Mouse (Mus musculus): ENCODE data around the gene Prkci. TPM values are rescaled to one million over a fixed set of nuclear protein-coding genes. Genes with fewer than 3 reads are reported as not detected.

The Prkci gene
- total RNA-seq, 2 experiments from 2014 or later: 67.4 to 76.9 TPM

- intact Hi-C loops (cut with DNase I): no loop called here
- no peak for DNase-seq (ENCODE audit: low spot score in 2 of 2)
Observed at GRCm38 (mm10) chr3:31071804-31072203, 76.3 kb downstream of the Prkci start.

GRCm38 (mm10) chr3:31075808-31076207, 80.3 kb downstream of the Prkci start:
- no peak for DNase-seq (ENCODE audit: low spot score in 2 of 2)
- intact Hi-C loops (cut with DNase I): no loop called here

- intact Hi-C loops (cut with DNase I): no loop called here
- no peak for DNase-seq (ENCODE audit: low spot score in 2 of 2)
Observed at GRCm38 (mm10) chr3:31077068-31077703, 81.6 kb downstream of the Prkci start.

DNA sequence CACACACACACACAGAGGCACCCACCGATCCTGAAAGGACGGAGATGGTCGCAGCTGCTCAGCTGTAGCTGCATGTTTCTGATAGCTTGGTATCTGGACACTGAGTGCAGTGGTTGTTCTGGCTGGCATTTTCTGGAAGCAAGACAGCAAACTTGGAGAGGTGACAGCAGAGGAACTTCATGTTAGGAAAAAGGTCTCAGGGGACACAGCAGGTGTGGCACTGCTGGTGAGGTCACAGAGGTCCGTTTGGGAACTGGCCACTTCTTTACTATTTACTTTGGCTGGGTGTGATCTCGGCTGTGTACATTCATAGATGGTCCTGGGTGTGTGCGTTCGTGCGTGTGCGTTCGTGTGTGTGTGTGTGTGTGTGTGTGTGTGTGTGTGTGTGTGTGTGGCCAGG, 83.9 kb downstream of the Prkci start:
- intact Hi-C loops (cut with DNase I): no loop called here
- DNase-seq (ENCODE audit: low spot score in 2 of 2): no peak

DNA sequence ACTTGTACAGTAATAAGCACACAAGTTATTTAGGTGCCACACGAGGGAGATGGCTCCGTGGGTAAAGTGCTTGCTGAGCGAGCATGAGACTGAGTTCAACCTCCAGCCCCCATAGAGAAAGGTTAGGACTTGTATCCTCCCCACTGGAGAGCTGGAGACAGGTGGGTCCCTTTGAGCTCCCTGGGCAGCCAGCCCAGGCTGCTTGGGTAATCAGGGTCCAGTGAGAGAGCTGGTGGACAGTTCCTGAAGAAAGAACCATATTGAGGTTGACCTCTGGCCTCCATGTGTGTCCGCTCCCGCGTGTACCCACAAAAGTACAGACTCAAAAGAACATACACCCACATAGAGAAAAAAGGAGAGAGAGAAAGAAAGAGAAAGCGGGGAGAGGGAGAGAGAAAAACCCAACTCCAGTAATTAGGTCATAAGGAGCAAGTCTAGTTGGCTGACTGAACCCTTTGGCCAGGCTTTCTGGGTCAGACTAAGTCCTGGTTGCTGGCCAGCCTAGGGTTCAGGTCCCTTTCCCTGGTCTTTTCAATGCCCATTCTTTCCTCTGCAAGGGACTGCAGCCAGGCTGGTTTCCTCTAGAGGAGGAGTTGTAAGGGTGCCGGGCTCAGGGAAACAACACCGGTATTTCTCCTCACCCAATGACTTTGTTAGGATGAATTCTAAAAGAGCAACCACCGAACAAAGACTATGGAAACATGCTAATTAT, 85.4 kb downstream of the Prkci start:
- intact Hi-C loops (cut with DNase I): no loop called here
- peak in 1 of 2 experiments; percentile 41 for DNase-seq (ENCODE audit: low spot score in 2 of 2)

GRCm38 (mm10) chr3:31082838-31083506, 87.4 kb downstream of the Prkci start:
- no peak for DNase-seq (ENCODE audit: low spot score in 2 of 2)
- intact Hi-C loops (cut with DNase I): no loop called here

- intact Hi-C loops (cut with DNase I): no loop called here
Observed at GRCm38 (mm10) chr3:31083507-31084245, 88.1 kb downstream of the Prkci start.

DNA sequence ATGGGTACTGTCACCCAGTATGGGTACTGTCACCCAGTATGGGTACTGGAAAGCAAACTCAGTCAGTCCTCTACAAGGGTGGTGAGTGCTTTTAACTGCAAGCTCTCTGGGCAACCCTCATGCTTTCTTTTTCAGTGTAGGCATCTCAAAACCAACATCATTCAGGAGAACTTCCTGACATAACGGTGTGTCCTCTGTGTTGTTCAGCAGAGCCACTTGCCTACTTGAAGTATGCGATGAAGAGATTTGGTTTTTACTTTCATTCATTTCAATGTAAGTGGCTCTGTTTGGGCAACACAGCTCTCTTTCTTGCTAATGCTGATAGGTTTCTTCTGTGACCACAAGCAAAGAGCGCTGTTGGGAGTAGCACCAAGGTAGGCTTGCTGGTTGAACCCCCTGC, 89.5 kb downstream of the Prkci start:
- DNase-seq (ENCODE audit: low spot score in 2 of 2): no peak
- intact Hi-C loops (cut with DNase I): no loop called here

More at GRCm38 (mm10) chr3:31083507-31084245, 88.1 kb downstream of the Prkci start:
- no peak for DNase-seq (ENCODE audit: low spot score in 2 of 2)

DNA sequence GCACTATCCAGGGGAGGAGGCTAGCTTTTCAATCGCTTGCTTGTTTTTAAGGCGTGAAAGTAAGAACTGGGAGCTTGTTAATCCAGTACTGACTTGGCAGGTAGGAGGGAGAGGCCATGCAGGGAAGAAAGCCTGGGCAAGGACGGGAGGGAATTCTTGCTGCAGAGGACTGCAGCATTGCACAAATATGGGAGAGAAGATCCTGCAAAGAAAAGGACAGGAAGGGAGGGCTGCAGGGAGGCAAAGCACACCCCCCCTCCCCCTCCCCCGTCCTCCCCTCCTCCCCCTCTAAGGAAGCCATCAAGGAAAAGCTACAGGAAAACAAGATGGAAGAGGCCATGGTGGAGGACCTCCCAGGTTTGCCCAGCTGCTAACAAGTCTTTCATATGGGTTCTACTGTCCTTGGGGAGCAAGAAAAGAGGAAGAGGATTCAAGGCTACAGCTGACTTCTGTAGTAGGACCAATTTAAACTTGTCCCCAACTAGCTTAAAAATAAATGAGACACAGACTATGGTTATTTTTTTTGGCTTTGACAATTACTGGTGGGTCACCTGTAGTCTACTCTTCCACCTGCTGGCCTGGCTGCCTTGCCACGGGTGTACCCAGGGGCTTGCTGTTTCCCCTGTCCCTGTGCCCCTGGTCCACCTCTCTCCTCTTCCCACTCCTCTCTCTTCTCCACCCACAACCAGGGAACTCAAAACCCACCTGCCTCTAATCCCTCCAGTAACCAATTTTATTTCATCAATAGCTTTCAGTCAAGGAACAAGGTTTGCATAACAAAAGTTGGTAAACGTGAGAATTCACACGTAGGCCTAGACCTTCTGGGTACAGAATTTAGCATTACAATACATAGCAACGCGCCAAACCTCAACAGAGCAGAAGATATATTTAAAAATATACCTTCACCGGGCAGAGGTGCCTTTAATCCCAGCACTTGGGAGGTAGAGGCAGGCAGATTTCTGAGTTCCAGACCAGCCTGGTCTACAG, 93.5 kb downstream of the Prkci start:
- intact Hi-C loops (cut with DNase I): no loop called here
- no peak for DNase-seq (ENCODE audit: low spot score in 2 of 2)

- intact Hi-C loops (cut with DNase I): loop anchor here (5.0 kb wide), 1 partner anchor 217 kb away; no protein-coding TSS in a partner anchor
- DNase-seq (ENCODE audit: low spot score in 2 of 2): no peak
Observed at GRCm38 (mm10) chr3:31089956-31090355, 94.4 kb downstream of the Prkci start.

DNA sequence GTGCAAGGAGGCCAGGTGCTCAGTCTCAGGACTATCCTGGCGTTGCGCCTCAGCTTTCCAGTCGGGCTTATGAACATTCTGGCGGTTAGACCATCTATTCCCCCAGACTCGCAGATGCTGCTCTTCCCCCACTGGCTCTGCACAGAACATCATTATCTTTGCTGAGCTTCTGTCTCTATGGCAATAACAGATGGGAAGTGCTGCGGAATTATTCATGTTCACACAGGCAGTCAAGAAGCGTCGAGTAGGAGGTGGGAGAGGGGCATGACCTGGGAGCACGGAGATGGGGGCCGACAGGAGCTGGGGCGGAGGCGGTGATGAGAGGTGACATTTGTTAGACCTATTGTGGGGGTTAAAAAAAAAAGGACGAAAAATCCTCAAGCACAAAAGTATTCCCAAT, 97.6 kb downstream of the Prkci start:
- intact Hi-C loops (cut with DNase I): loop anchor here (5.0 kb wide), 1 partner anchor 214 kb away; no protein-coding TSS in a partner anchor

GRCm38 (mm10) chr3:31093627-31094351, 98.2 kb downstream of the Prkci start:
- peak; percentile 60 to 84 for DNase-seq (ENCODE audit: low spot score in 2 of 2)
- intact Hi-C loops (cut with DNase I): loop anchor here (1.0 to 5.0 kb wide), 2 partner anchors 36 to 214 kb away; no protein-coding TSS in a partner anchor

More for the DNA sequence above, 97.6 kb downstream of the Prkci start:
- DNase-seq (ENCODE audit: low spot score in 2 of 2): peak; percentile 62 to 91

GRCm38 (mm10) chr3:31094531-31095178, 99.1 kb downstream of the Prkci start, which contains the start of gene Skil:
TSS of gene Skil (plus strand) at chr3:31095058.
- peak; percentile 89 to 95 for DNase-seq (ENCODE audit: low spot score in 2 of 2)
- intact Hi-C loops (cut with DNase I): loop anchor here (1.0 to 5.0 kb wide), 3 partner anchors 37 to 213 kb away; no protein-coding TSS in a partner anchor

DNA sequence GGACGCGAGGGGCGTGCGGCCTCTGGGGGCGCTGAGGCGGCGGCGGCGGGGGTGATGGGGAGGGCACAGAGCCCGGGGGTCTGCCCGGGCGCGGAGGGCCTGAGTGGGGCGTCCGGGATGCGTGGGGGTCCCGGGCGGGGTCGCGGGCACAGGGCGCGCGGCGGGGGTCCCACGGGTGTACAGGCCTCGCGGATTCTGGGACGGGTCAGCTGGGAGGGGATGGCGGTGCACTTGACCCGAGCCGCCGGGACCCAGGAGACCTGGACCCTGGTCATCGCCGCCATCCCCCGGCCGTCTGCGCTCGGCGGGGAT, 99.6 kb downstream of the Prkci start:
- no peak for DNase-seq (ENCODE audit: low spot score in 2 of 2)
- intact Hi-C loops (cut with DNase I): loop anchor here (5.0 kb wide), 1 partner anchor 42 kb away; no protein-coding TSS in a partner anchor

GRCm38 (mm10) chr3:31095491-31096154, 100.1 kb downstream of the Prkci start:
- intact Hi-C loops (cut with DNase I): loop anchor here (5.0 kb wide), 1 partner anchor 42 kb away; no protein-coding TSS in a partner anchor
- DNase-seq (ENCODE audit: low spot score in 2 of 2): peak; percentile 43 to 48

- DNase-seq (ENCODE audit: low spot score in 2 of 2): no peak
- intact Hi-C loops (cut with DNase I): loop anchor here (5.0 kb wide), 1 partner anchor 41 kb away; no protein-coding TSS in a partner anchor
Observed at GRCm38 (mm10) chr3:31096155-31097101, 100.9 kb downstream of the Prkci start.

All from left cerebral cortex, postnatal 25 days (tissue).